Mouse (Mus musculus) MEL (cell line): ENCODE results near the gene Ano2.

Experiments used
- CHD2 ChIP-seq: IDR thresholded peaks from 2 replicates; pipeline ENCODE4 v1.6.1; 2011; ENCODE audit warnings: low read length, improper control_type of control experiment
- CTCF ChIP-seq, 3 experiments: IDR thresholded peaks in 2 of 3; conservative IDR thresholded peaks in 1 of 3; 2 replicates each; pipeline ENCODE4 v1.5.1; 2011 to 2012; ENCODE audit warnings: low read length in 3 of 3, low read depth in 2 of 3, mild to moderate bottlenecking in 2 of 3, improper control_type of control experiment in 1 of 3, inconsistent platforms in 1 of 3, mixed read lengths in 1 of 3, moderate library complexity in 1 of 3; ENCODE audit not compliant: control insufficient read depth in 1 of 3, insufficient read depth in 1 of 3, poor library complexity in 1 of 3, severe bottlenecking in 1 of 3
- E2F4 ChIP-seq: IDR thresholded peaks from 2 replicates; pipeline ENCODE4 v1.6.1; 2011; ENCODE audit warnings: low read depth, low read length, improper control_type of control experiment, borderline replicate concordance
- EP300 ChIP-seq, 2 experiments: IDR thresholded peaks; 2 replicates each; pipeline ENCODE4 v1.6.1; 2011; ENCODE audit warnings: improper control_type of control experiment in 2 of 2, low read length in 2 of 2, low read depth in 1 of 2, mild to moderate bottlenecking in 1 of 2
- GABPA ChIP-seq: IDR thresholded peaks from 2 replicates; pipeline ENCODE4 v1.6.1; 2012; ENCODE audit warnings: low read depth, mild to moderate bottlenecking, inconsistent platforms, low read length, improper control_type of control experiment, moderate library complexity
- SMC3 ChIP-seq: IDR thresholded peaks from 2 replicates; pipeline ENCODE4 v1.6.1; 2011; ENCODE audit warnings: low read depth, low read length, improper control_type of control experiment

DNA sequence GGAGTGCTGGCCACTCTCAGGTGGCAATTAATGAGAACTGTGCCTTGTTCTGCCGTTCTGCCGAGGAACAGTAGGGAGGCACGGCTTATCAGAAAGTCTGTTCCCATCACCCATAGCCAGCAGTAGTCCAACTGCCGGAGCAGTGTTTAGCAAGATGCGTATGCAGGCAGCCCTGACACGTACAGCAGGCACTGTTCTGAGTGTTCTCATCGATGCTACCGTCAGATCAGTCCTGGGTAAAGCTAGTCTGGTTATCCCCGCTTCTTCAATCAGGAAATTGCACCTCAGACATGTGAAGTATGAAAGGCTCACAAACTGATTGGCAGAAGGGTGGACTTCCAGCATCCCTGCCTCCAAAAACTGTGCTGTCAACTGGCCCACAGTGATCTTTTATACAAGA is 224.2 kb downstream of the Ano2 start:
- no peak for TF ChIP-seq EP300 (IDR thresholded peaks at IDR 0.05; ENCODE audit: low read depth in 1 of 2, low read length in 2 of 2)
- TF ChIP-seq CTCF (IDR thresholded peaks at IDR 0.05 in 2 of 3, conservative IDR thresholded peaks at IDR 0.05 in 1 of 3; ENCODE audit: control insufficient read depth in 1 of 3, insufficient read depth in 1 of 3, low read depth in 2 of 3, low read length in 3 of 3, poor library complexity in 1 of 3, severe bottlenecking in 1 of 3): no peak
- no peak for TF ChIP-seq CHD2
- no peak for TF ChIP-seq SMC3
- TF ChIP-seq GABPA: no peak
- TF ChIP-seq E2F4: no peak
